Mouse (Mus musculus) embryonic fibroblast, embryonic 13.5 days (primary cell): ENCODE data around the gene Gal3st2c.

ENCODE experiments used
- CTCF ChIP-seq: IDR thresholded peaks from 2 replicates; pipeline ENCODE4 v1.5.1; 2011; ENCODE audit warnings: mild to moderate bottlenecking, control low read depth, low read length, moderate library complexity, borderline replicate concordance; ENCODE audit not compliant: insufficient read depth
- POLR2A ChIP-seq: IDR thresholded peaks from 2 replicates; pipeline ENCODE4 v1.6.1; 2011; ENCODE audit warnings: low read depth, mild to moderate bottlenecking, control low read depth, low read length, moderate library complexity

DNA sequence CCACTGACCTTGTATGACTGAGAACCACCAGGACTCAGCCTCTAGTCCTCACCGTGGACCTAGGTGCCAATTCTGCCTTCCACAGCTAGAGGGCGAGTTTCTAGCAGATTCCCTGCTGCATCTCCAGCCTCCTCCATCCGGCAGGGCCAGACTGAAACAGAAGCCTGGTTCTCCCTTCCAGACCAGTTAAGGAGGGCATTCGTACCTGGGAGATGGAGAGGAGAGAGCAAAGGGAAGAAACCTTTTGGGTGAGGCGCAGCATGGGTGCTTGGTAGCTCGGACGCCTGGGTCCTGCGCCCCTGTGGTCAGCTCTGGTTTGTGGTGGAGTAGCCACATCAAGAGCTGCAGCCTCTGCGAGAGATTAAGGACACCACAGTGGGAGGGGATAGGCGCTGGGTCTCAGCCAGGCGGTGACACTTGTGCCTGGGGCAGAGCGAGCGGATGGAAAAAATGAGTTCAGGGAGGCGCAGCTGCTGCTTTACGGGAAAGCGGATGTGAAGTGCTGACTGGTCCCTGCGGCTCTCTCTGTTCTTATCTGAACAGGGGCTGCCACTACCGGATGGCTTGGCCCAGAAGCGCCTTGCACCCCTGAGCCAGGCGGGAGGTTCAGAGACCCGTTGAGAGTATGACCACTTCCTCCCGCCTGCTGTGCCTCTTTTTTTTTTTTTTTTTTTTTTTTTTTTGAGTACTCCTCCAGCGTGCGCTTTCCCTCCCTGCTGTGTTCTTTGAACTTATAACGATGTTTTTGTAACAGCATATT, 44.9 kb downstream of the Gal3st2c start:
- peak; percentile 91 for TF ChIP-seq CTCF
- no peak for TF ChIP-seq POLR2A
